Mouse (Mus musculus): ENCODE results near the gene Cebpa. TPM values are rescaled to one million over a fixed set of nuclear protein-coding genes. Genes with fewer than 3 reads are reported as not detected.

The Cebpa gene
- polyA plus RNA-seq, 1 experiment from 2014 or later = 0.43 TPM

DNA sequence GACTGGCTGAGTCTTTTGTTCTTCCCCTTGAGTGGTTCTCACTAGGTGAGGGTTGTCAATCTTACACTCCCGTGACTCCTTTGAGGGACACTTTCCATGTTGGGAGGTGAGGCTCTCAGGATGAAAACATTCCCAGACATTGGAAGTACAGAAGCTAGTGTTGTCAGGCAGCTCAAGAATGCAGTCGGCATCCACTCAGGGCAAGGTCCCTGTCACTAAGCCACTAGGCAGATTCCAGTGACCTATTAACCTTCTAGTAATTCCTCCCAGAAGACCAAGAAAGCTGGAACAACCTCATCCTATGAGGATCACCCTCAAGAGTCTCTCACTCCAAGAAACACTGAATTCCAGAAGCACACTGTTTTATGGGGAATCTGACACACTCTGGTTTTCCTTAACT lies 11.0 kb upstream of the Cebpa start:
- WGBS = 18% methylated on average over 2 of the region's 2 CpGs
- Histone ChIP-seq H3K4me3 (no peak overlapping the region), H3K27me3 (ENCODE audit: insufficient read depth, poor library complexity, severe bottlenecking) (no peaks in the 10 kb centered on the region; the same call in 1 of the 2 replicates), H3K27ac (no peak overlapping the region), H3K9me3 (0 out of 2 replicates have a peak, but pooled peaks cover 4% of the 10 kb centered on the region), H3K36me3 (no peaks in the 10 kb centered on the region), H3K4me1 (replicated peaks) (peaks cover 8% of the 10 kb centered on the region)
- DNase-seq (ENCODE audit: low spot score) = no peak

DNA sequence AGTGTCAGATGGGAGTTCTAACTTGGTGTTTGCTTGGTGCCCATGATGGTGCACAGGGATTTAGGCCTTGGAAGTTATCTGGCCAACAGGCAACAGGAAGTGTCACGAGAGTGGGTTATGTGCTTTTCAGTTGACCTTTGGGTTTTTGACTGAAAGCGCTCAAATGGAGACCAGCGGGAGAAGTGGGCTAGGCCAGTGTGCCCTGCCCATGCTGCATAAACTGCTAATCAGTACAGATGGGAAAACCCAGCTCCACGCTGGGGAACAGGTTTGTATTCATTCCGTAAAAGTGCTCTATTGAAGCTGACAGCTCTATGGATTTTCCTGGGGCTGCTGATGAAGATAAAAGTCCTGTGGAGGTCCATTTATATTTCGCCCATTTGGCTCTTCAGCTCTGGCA lies 10.4 kb upstream of the Cebpa start:
- H3K27ac ChIP-seq = no peak overlapping the region
- H3K4me1 ChIP-seq (replicated peaks) = peaks cover 8% of the 10 kb centered on the region
- H3K27me3 ChIP-seq (ENCODE audit: insufficient read depth, poor library complexity, severe bottlenecking) = peaks cover 4% of the 10 kb centered on the region; the same call in 1 of the 2 replicates
- WGBS = 78% methylated on average over 6 of the region's 6 CpGs
- no peaks in the 10 kb centered on the region for H3K36me3 ChIP-seq
- no peak overlapping the region for H3K4me3 ChIP-seq
- H3K9me3 ChIP-seq = 0 out of 2 replicates have a peak, but pooled peaks cover 4% of the 10 kb centered on the region
- DNase-seq (ENCODE audit: low spot score) = no peak

DNA sequence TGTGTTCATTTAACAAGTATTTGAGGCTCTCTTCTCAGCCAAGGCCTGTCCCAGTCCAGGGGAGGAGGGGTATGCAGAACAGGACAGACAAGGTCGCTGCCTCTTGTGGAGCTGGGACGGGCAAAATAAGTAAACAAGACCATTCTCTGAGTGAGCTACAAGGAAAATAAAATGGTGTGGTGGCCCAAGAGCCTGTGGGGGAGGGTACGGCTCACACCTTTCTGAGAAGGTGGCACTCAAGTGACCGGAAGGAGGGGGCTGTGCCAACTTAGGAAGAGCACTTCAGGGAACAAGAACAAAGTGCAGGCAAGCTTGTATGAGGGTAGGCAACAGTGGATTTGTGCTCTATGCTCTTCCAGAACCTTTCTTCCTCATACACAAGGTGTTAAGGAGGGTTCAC lies 6.0 kb upstream of the Cebpa start:
- H3K27me3 ChIP-seq (ENCODE audit: insufficient read depth, poor library complexity, severe bottlenecking) = peaks cover 39% of the 10 kb centered on the region
- peaks cover 10% of the 10 kb centered on the region for H3K4me1 ChIP-seq (replicated peaks)
- DNase-seq (ENCODE audit: low spot score) = no peak
- 54% methylated on average over 4 of the region's 4 CpGs for WGBS
- no peak overlapping the region for H3K4me3 ChIP-seq
- no peaks in the 10 kb centered on the region for H3K36me3 ChIP-seq
- H3K9me3 ChIP-seq = 0 out of 2 replicates have a peak, but pooled peaks cover 4% of the 10 kb centered on the region
- no peak overlapping the region for H3K27ac ChIP-seq

DNA sequence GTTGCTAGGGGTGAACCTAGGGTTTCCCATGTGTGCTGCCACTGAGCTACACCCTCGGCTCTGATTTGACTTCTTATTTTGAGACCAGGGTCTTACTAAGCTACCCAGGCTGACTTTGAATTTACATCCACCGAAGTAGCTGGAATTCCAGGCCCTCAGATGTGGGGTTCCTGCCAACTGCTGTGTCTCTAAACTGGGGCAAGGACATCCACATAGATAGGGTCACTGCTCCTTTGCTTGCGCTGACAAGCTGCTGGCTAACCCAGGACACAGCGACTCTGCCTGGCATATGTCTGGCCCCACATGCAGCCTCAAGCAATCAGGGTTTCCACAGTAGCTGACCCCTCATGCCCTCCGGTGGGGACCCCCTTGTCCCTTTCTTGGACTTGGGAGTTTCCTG lies 5.4 kb upstream of the Cebpa start:
- WGBS = 79% methylated on average over 5 of the region's 5 CpGs
- no peak overlapping the region for H3K4me3 ChIP-seq
- no peak overlapping the region for H3K27ac ChIP-seq
- no peaks in the 10 kb centered on the region for H3K36me3 ChIP-seq
- 0 out of 2 replicates have a peak, but pooled peaks cover 4% of the 10 kb centered on the region for H3K9me3 ChIP-seq
- H3K27me3 ChIP-seq (ENCODE audit: insufficient read depth, poor library complexity, severe bottlenecking) = peaks cover 44% of the 10 kb centered on the region
- H3K4me1 ChIP-seq (replicated peaks) = peaks cover 12% of the 10 kb centered on the region
- DNase-seq (ENCODE audit: low spot score) = no peak

DNA sequence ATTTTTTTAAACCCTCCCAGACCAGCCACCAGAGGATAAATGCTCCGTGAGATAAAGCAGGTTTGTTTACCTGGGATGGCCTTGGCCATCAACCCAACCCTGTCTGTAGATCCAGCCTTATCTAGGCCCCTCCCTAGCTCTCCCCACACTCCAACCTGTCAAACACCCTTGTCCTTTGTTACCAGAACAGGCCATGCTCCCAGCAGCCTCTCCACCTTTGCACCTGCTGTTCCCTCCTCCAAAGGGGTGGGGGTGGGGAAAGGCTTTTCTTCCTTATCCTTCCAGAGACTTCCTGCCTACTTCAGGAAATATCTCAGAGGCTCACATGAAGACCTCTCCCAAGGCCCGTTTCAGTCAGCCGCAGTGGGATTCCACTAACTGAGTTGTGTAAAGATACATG lies 2.6 kb upstream of the Cebpa start:
- H3K27ac ChIP-seq = no peak overlapping the region
- H3K36me3 ChIP-seq = no peaks in the 10 kb centered on the region
- 56% methylated on average over 3 of the region's 3 CpGs for WGBS
- no peak for DNase-seq (ENCODE audit: low spot score)
- H3K9me3 ChIP-seq = 0 out of 2 replicates have a peak, but pooled peaks cover 2% of the 10 kb centered on the region
- peaks cover 72% of the 10 kb centered on the region for H3K27me3 ChIP-seq (ENCODE audit: insufficient read depth, poor library complexity, severe bottlenecking)
- H3K4me1 ChIP-seq (replicated peaks) = peaks cover 35% of the 10 kb centered on the region
- no peak overlapping the region for H3K4me3 ChIP-seq

DNA sequence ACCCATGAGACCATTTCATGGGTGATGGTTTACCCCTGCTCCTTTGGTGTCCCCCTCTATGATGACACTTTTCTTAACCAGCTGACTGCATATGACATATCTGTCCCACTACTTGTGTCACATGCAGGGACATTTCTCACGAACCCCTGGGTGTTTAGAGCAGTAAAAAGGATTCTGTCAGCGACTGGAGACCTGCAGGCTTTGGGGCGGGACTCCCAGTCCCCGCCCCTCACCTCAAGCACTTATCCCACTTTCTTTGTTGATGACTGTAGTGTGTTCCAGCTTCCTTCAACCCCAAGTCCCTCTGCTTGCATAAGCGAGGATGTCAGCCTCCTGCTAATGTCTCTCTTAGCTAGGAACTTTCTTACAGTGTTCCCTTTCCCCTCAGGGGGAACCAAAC lies 2.0 kb upstream of the Cebpa start:
- no peak for DNase-seq (ENCODE audit: low spot score)
- WGBS = 26% methylated on average over 5 of the region's 5 CpGs
- no peak overlapping the region for H3K4me3 ChIP-seq

DNA sequence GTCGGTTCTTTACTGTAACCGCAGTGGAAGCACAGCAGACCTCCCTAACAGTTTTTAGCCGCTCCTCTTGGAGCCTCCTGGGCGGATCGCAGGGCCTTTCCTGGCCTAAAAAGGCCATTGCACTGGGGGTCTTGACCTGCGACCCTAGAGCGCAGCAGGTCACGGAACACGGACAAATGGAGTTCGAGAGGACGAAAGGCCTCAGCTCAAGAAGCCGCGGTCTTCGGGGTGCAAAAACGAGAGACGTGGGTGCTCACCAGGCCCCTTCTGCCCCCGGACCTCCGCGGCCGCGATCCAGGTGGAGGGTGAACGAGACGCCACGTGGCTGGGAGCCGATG lies 1.4 kb upstream of the Cebpa start:
- H3K4me3 ChIP-seq = peak overlapping the region; percentile 67
- peaks cover 84% of the 10 kb centered on the region for H3K27me3 ChIP-seq (ENCODE audit: insufficient read depth, poor library complexity, severe bottlenecking)
- under 1% methylated on average over 25 of the region's 25 CpGs for WGBS
- DNase-seq (ENCODE audit: low spot score) = no peak
- peaks cover 35% of the 10 kb centered on the region for H3K4me1 ChIP-seq (replicated peaks)
- no peaks in the 10 kb centered on the region for H3K36me3 ChIP-seq
- no peaks in the 10 kb centered on the region for H3K9me3 ChIP-seq
- H3K27ac ChIP-seq = peak overlapping the region; percentile 84

More for the DNA sequence above, 2.0 kb upstream of the Cebpa start:
- Histone ChIP-seq H3K9me3 (no peaks in the 10 kb centered on the region), H3K36me3 (no peaks in the 10 kb centered on the region), H3K27ac (no peak overlapping the region), H3K4me1 (replicated peaks) (peaks cover 35% of the 10 kb centered on the region), H3K27me3 (ENCODE audit: insufficient read depth, poor library complexity, severe bottlenecking) (peaks cover 77% of the 10 kb centered on the region)

DNA sequence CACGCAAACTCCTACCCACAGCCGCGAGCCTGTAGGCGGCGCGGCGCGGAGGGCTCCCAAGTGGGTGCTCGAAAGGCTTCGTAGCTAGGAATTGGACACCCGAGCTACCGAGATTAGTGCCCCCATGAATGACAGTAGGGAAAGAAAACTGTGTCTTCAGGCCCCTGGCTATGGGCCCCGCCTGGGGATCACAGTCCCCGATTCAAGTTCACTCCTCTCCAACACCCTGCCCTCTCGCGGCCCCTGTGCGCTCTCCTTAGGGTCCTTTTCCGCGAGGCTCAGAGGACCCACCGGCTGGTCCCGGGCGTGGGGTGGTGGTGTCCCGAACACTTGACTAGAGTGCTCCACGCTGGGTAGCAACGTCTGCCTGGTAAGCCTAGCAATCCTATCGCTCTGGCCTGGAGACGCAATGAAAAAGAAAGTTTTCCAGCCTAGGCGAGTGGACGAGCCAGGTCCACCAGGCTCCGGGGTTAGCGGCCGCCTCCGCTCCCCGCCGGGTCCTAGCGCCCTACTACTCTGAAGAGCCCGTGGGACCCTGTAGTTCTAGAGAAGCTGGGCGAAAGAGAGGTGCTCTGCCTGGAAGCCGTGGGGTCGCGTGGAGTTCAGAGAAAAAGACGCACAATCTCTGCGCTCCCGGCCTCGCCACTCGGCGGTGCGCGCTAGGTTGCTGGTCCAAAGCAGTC lies 853 bp upstream of the Cebpa start:
- peak; percentile 86 for DNase-seq (ENCODE audit: low spot score)
- under 1% methylated on average over 49 of the region's 49 CpGs for WGBS
- peaks cover 89% of the 10 kb centered on the region for H3K27me3 ChIP-seq (ENCODE audit: insufficient read depth, poor library complexity, severe bottlenecking)
- H3K27ac ChIP-seq = peak overlapping the region; percentile 84
- H3K4me1 ChIP-seq (replicated peaks) = peaks cover 35% of the 10 kb centered on the region
- H3K9me3 ChIP-seq = no peaks in the 10 kb centered on the region
- H3K36me3 ChIP-seq = no peaks in the 10 kb centered on the region
- H3K4me3 ChIP-seq = peak overlapping the region; percentile 67

DNA sequence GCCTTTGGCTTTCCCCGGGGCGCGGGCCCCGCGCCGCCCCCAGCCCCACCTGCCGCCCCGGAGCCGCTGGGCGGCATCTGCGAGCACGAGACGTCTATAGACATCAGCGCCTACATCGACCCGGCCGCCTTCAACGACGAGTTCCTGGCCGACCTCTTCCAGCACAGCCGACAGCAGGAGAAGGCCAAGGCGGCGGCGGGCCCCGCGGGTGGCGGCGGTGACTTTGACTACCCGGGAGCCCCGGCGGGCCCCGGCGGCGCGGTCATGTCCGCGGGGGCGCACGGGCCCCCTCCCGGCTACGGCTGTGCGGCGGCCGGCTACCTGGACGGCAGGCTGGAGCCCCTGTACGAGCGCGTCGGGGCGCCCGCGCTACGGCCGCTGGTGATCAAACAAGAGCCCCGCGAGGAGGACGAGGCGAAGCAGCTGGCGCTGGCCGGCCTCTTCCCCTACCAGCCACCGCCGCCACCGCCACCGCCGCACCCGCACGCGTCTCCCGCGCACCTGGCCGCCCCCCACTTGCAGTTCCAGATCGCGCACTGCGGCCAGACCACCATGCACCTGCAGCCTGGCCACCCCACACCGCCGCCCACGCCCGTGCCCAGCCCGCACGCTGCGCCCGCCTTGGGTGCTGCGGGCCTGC lies 533 bp downstream of the Cebpa start:
- peak overlapping the region; percentile 84 for H3K27ac ChIP-seq
- WGBS = under 1% methylated on average over 83 of the region's 83 CpGs
- H3K4me3 ChIP-seq = peak overlapping the region; percentile 67
- DNase-seq (ENCODE audit: low spot score) = no peak
- H3K27me3 ChIP-seq (ENCODE audit: insufficient read depth, poor library complexity, severe bottlenecking) = peaks cover 99% of the 10 kb centered on the region
- no peaks in the 10 kb centered on the region for H3K9me3 ChIP-seq
- H3K36me3 ChIP-seq = no peaks in the 10 kb centered on the region
- H3K4me1 ChIP-seq (replicated peaks) = peaks cover 39% of the 10 kb centered on the region

DNA sequence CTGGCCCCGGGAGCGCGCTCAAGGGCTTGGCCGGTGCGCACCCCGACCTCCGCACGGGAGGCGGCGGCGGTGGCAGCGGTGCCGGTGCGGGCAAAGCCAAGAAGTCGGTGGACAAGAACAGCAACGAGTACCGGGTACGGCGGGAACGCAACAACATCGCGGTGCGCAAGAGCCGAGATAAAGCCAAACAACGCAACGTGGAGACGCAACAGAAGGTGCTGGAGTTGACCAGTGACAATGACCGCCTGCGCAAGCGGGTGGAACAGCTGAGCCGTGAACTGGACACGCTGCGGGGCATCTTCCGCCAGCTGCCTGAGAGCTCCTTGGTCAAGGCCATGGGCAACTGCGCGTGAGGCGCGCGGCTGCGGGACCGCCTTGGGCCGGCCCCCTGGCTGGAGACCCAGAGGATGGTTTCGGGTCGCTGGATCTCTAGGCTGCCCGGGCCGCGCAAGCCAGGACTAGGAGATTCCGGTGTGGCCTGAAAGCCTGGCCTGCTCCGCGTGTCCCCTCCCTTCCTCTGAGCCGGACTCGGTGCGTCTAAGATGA lies 1.1 kb downstream of the Cebpa start:
- H3K27me3 ChIP-seq (ENCODE audit: insufficient read depth, poor library complexity, severe bottlenecking) = peaks cover 99% of the 10 kb centered on the region
- no peaks in the 10 kb centered on the region for H3K9me3 ChIP-seq
- peak overlapping the region; percentile 84 for H3K27ac ChIP-seq
- H3K36me3 ChIP-seq = no peaks in the 10 kb centered on the region
- under 1% methylated on average over 53 of the region's 53 CpGs for WGBS
- H3K4me3 ChIP-seq = peak overlapping the region; percentile 67
- peaks cover 39% of the 10 kb centered on the region for H3K4me1 ChIP-seq (replicated peaks)
- peak; percentile 59 for DNase-seq (ENCODE audit: low spot score)

DNA sequence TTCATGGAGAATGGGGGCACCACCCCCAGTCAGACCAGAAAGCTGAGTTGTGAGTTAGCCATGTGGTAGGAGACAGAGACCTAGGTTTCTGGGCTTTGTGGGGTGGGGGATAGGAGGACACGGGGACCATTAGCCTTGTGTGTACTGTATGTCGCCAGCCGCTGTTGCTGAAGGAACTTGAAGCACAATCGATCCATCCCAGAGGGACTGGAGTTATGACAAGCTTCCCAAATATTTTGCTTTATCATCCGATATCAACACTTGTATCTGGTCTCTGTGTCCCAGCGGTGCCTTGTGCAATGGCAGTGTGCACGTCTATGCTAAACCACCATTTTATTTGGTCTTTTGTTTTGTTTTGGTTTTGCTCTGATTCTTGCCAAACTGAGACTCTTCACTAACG lies 2.1 kb downstream of the Cebpa start:
- 29% methylated on average over 8 of the region's 8 CpGs for WGBS

DNA sequence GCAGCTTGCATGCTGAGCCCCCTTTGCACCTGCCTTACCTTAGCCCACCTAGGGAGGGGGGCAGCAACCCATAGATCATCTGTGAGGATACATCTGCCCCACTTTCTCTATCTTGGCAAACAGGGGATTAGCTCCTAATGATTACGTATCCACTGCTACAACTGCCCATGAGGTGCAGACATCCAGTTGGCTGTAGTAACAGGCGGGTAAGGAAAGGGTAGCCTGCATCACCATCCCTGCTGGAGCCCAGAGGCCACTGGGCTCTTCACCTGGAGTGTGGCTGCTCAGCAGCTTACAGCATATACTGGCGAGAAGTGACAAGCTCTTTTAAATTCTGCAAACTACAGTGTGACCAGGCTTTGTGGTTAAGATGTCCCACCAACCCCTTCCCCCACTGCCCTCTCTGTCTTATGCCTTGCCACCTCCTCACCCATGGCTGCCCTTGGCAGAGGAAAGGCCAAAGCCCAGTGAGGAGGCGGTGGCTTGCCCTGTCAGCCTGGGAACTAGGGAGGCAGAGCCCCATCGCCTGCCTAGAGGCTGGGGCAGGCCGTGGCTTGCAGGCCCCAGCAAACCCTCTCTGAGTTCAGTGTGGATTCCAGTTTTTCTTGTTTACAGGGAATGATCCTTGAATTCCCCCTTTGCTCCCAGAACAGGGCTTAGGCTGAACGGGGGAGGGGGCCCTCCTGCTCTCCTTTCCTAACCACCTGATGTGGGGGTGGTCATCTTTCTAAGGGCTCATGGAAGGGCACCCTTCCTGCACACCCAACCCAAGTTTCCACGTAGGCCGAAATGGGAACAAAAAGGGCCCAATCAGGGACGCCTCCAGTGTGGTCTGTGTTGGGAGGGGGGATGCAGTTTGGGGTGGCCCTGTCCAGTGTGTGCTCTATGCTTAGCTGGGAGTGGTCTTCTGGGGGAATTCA lies 3.6 kb downstream of the Cebpa start:
- no peak for DNase-seq (ENCODE audit: low spot score)
- Histone ChIP-seq H3K9me3 (no peaks in the 10 kb centered on the region), H3K4me1 (replicated peaks) (peaks cover 34% of the 10 kb centered on the region), H3K27me3 (ENCODE audit: insufficient read depth, poor library complexity, severe bottlenecking) (peaks cover 95% of the 10 kb centered on the region), H3K36me3 (no peaks in the 10 kb centered on the region), H3K27ac (no peak overlapping the region), H3K4me3 (no peak overlapping the region)
- 58% methylated on average over 10 of the region's 10 CpGs for WGBS

More for the DNA sequence above, 2.1 kb downstream of the Cebpa start:
- Histone ChIP-seq H3K36me3 (no peaks in the 10 kb centered on the region), H3K4me1 (replicated peaks) (peaks cover 39% of the 10 kb centered on the region), H3K27ac (no peak overlapping the region), H3K27me3 (ENCODE audit: insufficient read depth, poor library complexity, severe bottlenecking) (peaks cover 99% of the 10 kb centered on the region), H3K4me3 (peak overlapping the region; percentile 67), H3K9me3 (no peaks in the 10 kb centered on the region)
- DNase-seq (ENCODE audit: low spot score) = no peak
